Mouse (Mus musculus) lung, postnatal 25 days (tissue): ENCODE measurements around the gene Scamp2.

ENCODE experiments used
- DNase-seq: peaks from one replicate; pipeline ENCODE4 v3.0.0; 2022; ENCODE audit warnings: low spot score

The Scamp2 gene

GRCm38 (mm10) chr9:57550126-57550862, 10.4 kb upstream of the Scamp2 start:
- DNase-seq = peak; percentile 48

- DNase-seq = peak; percentile 59
Observed at GRCm38 (mm10) chr9:57552139-57552887, 8.4 kb upstream of the Scamp2 start, which contains the start of gene Mpi. Mpi (minus strand) TSS chr9:57552763.

- DNase-seq = no peak
Observed at GRCm38 (mm10) chr9:57553119-57553518, 7.6 kb upstream of the Scamp2 start.

- DNase-seq = no peak
Observed at GRCm38 (mm10) chr9:57554753-57555152, 6.0 kb upstream of the Scamp2 start.

GRCm38 (mm10) chr9:57557215-57557614, 3.5 kb upstream of the Scamp2 start:
- DNase-seq = no peak

GRCm38 (mm10) chr9:57558625-57559024, 2.1 kb upstream of the Scamp2 start:
- DNase-seq = no peak

GRCm38 (mm10) chr9:57559568-57559967, 1.2 kb upstream of the Scamp2 start:
- DNase-seq = no peak

GRCm38 (mm10) chr9:57560263-57560662, 480 bp upstream of the Scamp2 start:
- no peak for DNase-seq

GRCm38 (mm10) chr9:57561711-57562099, 962 bp downstream of the Scamp2 start:
- peak; percentile 19 for DNase-seq

- DNase-seq = peak; percentile 32
Observed at GRCm38 (mm10) chr9:57562896-57563372, 2.2 kb downstream of the Scamp2 start.

- no peak for DNase-seq
Observed at GRCm38 (mm10) chr9:57564609-57565008, 3.9 kb downstream of the Scamp2 start.

- peak; percentile 38 for DNase-seq
Observed at GRCm38 (mm10) chr9:57565741-57566221, 5.0 kb downstream of the Scamp2 start.

- DNase-seq = no peak
Observed at GRCm38 (mm10) chr9:57566846-57567245, 6.1 kb downstream of the Scamp2 start.

GRCm38 (mm10) chr9:57568500-57568899, 7.8 kb downstream of the Scamp2 start:
- DNase-seq = no peak

- DNase-seq = no peak
Observed at GRCm38 (mm10) chr9:57574397-57574796, 13.7 kb downstream of the Scamp2 start.

GRCm38 (mm10) chr9:57575577-57575976, 14.8 kb downstream of the Scamp2 start:
- DNase-seq = no peak

- no peak for DNase-seq
Observed at GRCm38 (mm10) chr9:57577144-57577849, 16.6 kb downstream of the Scamp2 start.

- DNase-seq = no peak
Observed at GRCm38 (mm10) chr9:57584991-57585390, 24.2 kb downstream of the Scamp2 start.

- peak; percentile 86 for DNase-seq
Observed at GRCm38 (mm10) chr9:57589224-57590126, 28.7 kb downstream of the Scamp2 start, which contains the start of gene Ulk3. Ulk3 (plus strand) TSS chr9:57589452.

GRCm38 (mm10) chr9:57590726-57591125, 30.0 kb downstream of the Scamp2 start:
- no peak for DNase-seq
